Mouse (Mus musculus) forebrain, embryonic 11.5 days (tissue): ENCODE data around the gene Tsga10. TPM values are rescaled to one million over a fixed set of nuclear protein-coding genes. Genes with fewer than 3 reads are reported as not detected.
A peak's percentile ranks its signal among the peaks of the same experiment; 100 is the strongest.

Experiments
- ATAC-seq: fragments of 200-750 bp; cut with Nextera tagmentation; replicated peaks from 2 replicates; pipeline ENCODE4 v1.8.0; 2017; ENCODE audit warnings: moderate TSS enrichment; ENCODE audit not compliant: low FRiP score
- DNase-seq: peaks from one replicate; pipeline ENCODE4 v3.0.0-alpha.2; 2017; ENCODE audit warnings: low spot score
- H3K27ac ChIP-seq: fragments of 300-500 bp; sonication (generic); 2 replicates; pipeline ENCODE4 v1.5.1; 2014; ENCODE audit warnings: low read depth, low read length
- H3K27me3 ChIP-seq: fragments of 300-500 bp; sonication (generic); 2 replicates; pipeline ENCODE4 v1.6.1; 2014; ENCODE audit warnings: mild to moderate bottlenecking, low read length, mixed read lengths; ENCODE audit not compliant: control insufficient read depth, insufficient read depth
- H3K36me3 ChIP-seq: fragments of 300-500 bp; sonication (generic); 2 replicates; pipeline ENCODE4 v1.6.1; 2014; ENCODE audit warnings: mild to moderate bottlenecking, low read length, moderate library complexity, mixed read lengths; ENCODE audit not compliant: control insufficient read depth, insufficient read depth
- H3K4me1 ChIP-seq: fragments of 300-500 bp; sonication (generic); replicated peaks from 2 replicates; pipeline ENCODE4 v1.6.1; 2014; ENCODE audit warnings: low read length, mixed read lengths; ENCODE audit not compliant: control insufficient read depth, insufficient read depth
- H3K4me2 ChIP-seq: fragments of 300-500 bp; sonication (generic); 2 replicates; pipeline ENCODE4 v1.6.1; 2014; ENCODE audit warnings: low read depth, mild to moderate bottlenecking, low read length, moderate library complexity, mixed read lengths; ENCODE audit not compliant: severe bottlenecking
- H3K4me3 ChIP-seq: fragments of 300-500 bp; sonication (generic); 2 replicates; pipeline ENCODE4 v1.5.1; 2014; ENCODE audit warnings: low read depth, low read length
- H3K9ac ChIP-seq: fragments of 300-500 bp; sonication (generic); 2 replicates; pipeline ENCODE4 v1.6.1; 2014; ENCODE audit warnings: low read length
- H3K9me3 ChIP-seq: fragments of 300-500 bp; sonication (generic); 2 replicates; pipeline ENCODE4 v1.6.1; 2016; ENCODE audit warnings: low read length, mixed read lengths; ENCODE audit not compliant: control insufficient read depth
- WGBS: fragments of 180-500 bp; shearing (Covaris S2); extraction: QIAGEN DNeasy Blood & Tissue Kit; methylation state at CpG from one replicate; pipeline ENCODE4 v1.1.7; 2014; 5-methylcytosine and 5-hydroxymethylcytosine counted together
- polyA plus RNA-seq: library from polyadenylated mRNA; unstranded; fragments of >200 nt; fragmentation: Nextera tagmentation; extraction: Ambion mirVana; gene quantifications from 2 replicates; pipeline ENCODE4 v1.2.1, GENCODE M21; 2014

Tsga10 gene
- 14.0 and 14.2 TPM in 2 replicates for polyA plus RNA-seq

- peak within 1 kb of the TSS; percentile 86 for H3K27ac ChIP-seq
- no peaks in the 10 kb centered on the region for H3K9me3 ChIP-seq
- H3K27me3 ChIP-seq = no peaks in the 10 kb centered on the region; the same call in 1 of the 2 replicates
- peak within 1 kb of the TSS; percentile 70 for H3K9ac ChIP-seq
- DNase-seq (no peak), ATAC-seq (no peak)
- H3K4me1 ChIP-seq = no peaks in the 10 kb centered on the region; the same call in 1 of the 2 replicates
- H3K4me2 ChIP-seq = peak within 1 kb of the TSS; percentile 74
- WGBS = 83% methylated on average over 6 of the region's 6 CpGs
- no peaks in the 10 kb centered on the region for H3K36me3 ChIP-seq
- peak within 1 kb of the TSS; percentile 61 for H3K4me3 ChIP-seq
Observed at GRCm38 (mm10) chr1:37866286-37866685, at the start of gene Tsga10. Tsga10 (minus strand) TSS chr1:37866429.

- 81% methylated on average over 2 of the region's 2 CpGs for WGBS
- Histone ChIP-seq H3K9me3 (no peaks in the 10 kb centered on the region), H3K9ac (no peak overlapping the region), H3K36me3 (no peaks in the 10 kb centered on the region), H3K4me2 (no peak overlapping the region), H3K27ac (no peak overlapping the region), H3K4me3 (no peak overlapping the region), H3K4me1 (no peaks in the 10 kb centered on the region), H3K27me3 (no peaks in the 10 kb centered on the region)
- DNase-seq = no peak
- ATAC-seq = no peak
Observed at GRCm38 (mm10) chr1:37912751-37913150, 46.5 kb upstream of the Tsga10 start.

- no peak overlapping the region for H3K9ac ChIP-seq
- ATAC-seq (no peak), DNase-seq (no peak)
- no peaks in the 10 kb centered on the region for H3K9me3 ChIP-seq
- no peak overlapping the region for H3K27ac ChIP-seq
- H3K4me3 ChIP-seq = no peak overlapping the region
- no peaks in the 10 kb centered on the region for H3K27me3 ChIP-seq
- 42% methylated on average over 6 of the region's 6 CpGs for WGBS
- H3K36me3 ChIP-seq = peaks cover 3% of the 10 kb centered on the region; the same call in 1 of the 2 replicates
- no peaks in the 10 kb centered on the region for H3K4me1 ChIP-seq
- H3K4me2 ChIP-seq = no peak overlapping the region
Observed at GRCm38 (mm10) chr1:37903178-37903577, 36.9 kb upstream of the Tsga10 start.

- no peaks in the 10 kb centered on the region for H3K4me1 ChIP-seq
- H3K4me2 ChIP-seq = no peak overlapping the region
- H3K9me3 ChIP-seq = no peaks in the 10 kb centered on the region
- peaks cover 5% of the 10 kb centered on the region; the same call in 1 of the 2 replicates for H3K36me3 ChIP-seq
- ATAC-seq (no peak), DNase-seq (no peak)
- H3K9ac ChIP-seq = no peak overlapping the region
- 68% methylated on average over 6 of the region's 6 CpGs for WGBS
- no peak overlapping the region for H3K27ac ChIP-seq
- no peak overlapping the region for H3K4me3 ChIP-seq
- no peaks in the 10 kb centered on the region for H3K27me3 ChIP-seq
Observed at GRCm38 (mm10) chr1:37900288-37900687, 34.1 kb upstream of the Tsga10 start.

- Histone ChIP-seq H3K36me3 (peaks cover 5% of the 10 kb centered on the region; the same call in 1 of the 2 replicates), H3K27ac (no peak overlapping the region), H3K4me1 (no peaks in the 10 kb centered on the region), H3K27me3 (no peaks in the 10 kb centered on the region), H3K9ac (no peak overlapping the region), H3K9me3 (no peaks in the 10 kb centered on the region), H3K4me2 (no peak overlapping the region), H3K4me3 (no peak overlapping the region)
- 90% methylated on average over 4 of the region's 4 CpGs for WGBS
- ATAC-seq (no peak), DNase-seq (no peak)
Observed at GRCm38 (mm10) chr1:37899816-37900215, 33.6 kb upstream of the Tsga10 start.

- H3K4me3 ChIP-seq = no peak overlapping the region
- no peaks in the 10 kb centered on the region for H3K9me3 ChIP-seq
- ATAC-seq (no peak), DNase-seq (no peak)
- no peaks in the 10 kb centered on the region for H3K27me3 ChIP-seq
- no peak overlapping the region for H3K4me2 ChIP-seq
- H3K9ac ChIP-seq = no peak overlapping the region
- H3K27ac ChIP-seq = no peak overlapping the region
- peaks cover 8% of the 10 kb centered on the region; the same call in 1 of the 2 replicates for H3K4me1 ChIP-seq
- peaks cover 5% of the 10 kb centered on the region; the same call in 1 of the 2 replicates for H3K36me3 ChIP-seq
Observed at GRCm38 (mm10) chr1:37894606-37895005, 28.4 kb upstream of the Tsga10 start.

- Histone ChIP-seq H3K4me3 (peak overlapping the region; percentile 61; the same call in 1 of the 2 replicates), H3K36me3 (no peaks in the 10 kb centered on the region; the same call in 1 of the 2 replicates), H3K27ac (no peak overlapping the region), H3K4me2 (peak overlapping the region; percentile 81), H3K9me3 (no peaks in the 10 kb centered on the region), H3K27me3 (no peaks in the 10 kb centered on the region), H3K4me1 (peaks cover 11% of the 10 kb centered on the region; the same call in 1 of the 2 replicates), H3K9ac (no peak overlapping the region)
- WGBS = 81% methylated on average over 3 of the region's 3 CpGs
- ATAC-seq = no peak
- DNase-seq = no peak
Observed at GRCm38 (mm10) chr1:37891400-37891799, 25.2 kb upstream of the Tsga10 start.

GRCm38 (mm10) chr1:37890025-37890652 lies 23.9 kb upstream of the Tsga10 start, which contains the start of the genes Mitd1 and Mrpl30:
Mitd1 (minus strand) TSS chr1:37890411.
Mrpl30 (plus strand) TSS chr1:37890477.
- Histone ChIP-seq H3K9me3 (no peaks in the 10 kb centered on the region), H3K36me3 (no peaks in the 10 kb centered on the region; the same call in 1 of the 2 replicates), H3K27me3 (no peaks in the 10 kb centered on the region), H3K4me3 (peak within 1 kb of the TSS; percentile 61), H3K27ac (no peak within 1 kb of the TSS), H3K9ac (peak within 1 kb of the TSS; percentile 72), H3K4me2 (peak within 1 kb of the TSS; percentile 81), H3K4me1 (peaks cover 11% of the 10 kb centered on the region; the same call in 1 of the 2 replicates)
- under 1% methylated on average over 41 of the region's 41 CpGs for WGBS
- peak; percentile 92 for DNase-seq
- peak; percentile 91 for ATAC-seq
